Mouse (Mus musculus) urinary bladder, adult 2 months (tissue): ENCODE results near the gene Igdcc3. TPM values are rescaled to one million over a fixed set of nuclear protein-coding genes. Genes with fewer than 3 reads are reported as not detected.
A peak's percentile ranks its signal among the peaks of the same experiment; 100 is the strongest.
"Not testable (repeated sequence)": the region's sequence is repeated elsewhere in the genome, so short reads cannot be mapped to it uniquely, and the experiment has no call there.

ENCODE experiments used
- DNase-seq: peaks from one replicate; pipeline ENCODE4 v3.0.0; 2022; ENCODE audit warnings: low spot score
- polyA plus RNA-seq: library from polyadenylated mRNA; depleted of rRNA; stranded (reverse); fragments of >200 nt; gene quantifications from 2 replicates; pipeline ENCODE4 v1.2.3, GENCODE M21; 2012

The Igdcc3 gene
- polyA plus RNA-seq, 1 experiment: 2.3 TPM

GRCm38 (mm10) chr9:65202165-65202754, 61.3 kb downstream of the Igdcc3 start:
- no peak for DNase-seq

DNA sequence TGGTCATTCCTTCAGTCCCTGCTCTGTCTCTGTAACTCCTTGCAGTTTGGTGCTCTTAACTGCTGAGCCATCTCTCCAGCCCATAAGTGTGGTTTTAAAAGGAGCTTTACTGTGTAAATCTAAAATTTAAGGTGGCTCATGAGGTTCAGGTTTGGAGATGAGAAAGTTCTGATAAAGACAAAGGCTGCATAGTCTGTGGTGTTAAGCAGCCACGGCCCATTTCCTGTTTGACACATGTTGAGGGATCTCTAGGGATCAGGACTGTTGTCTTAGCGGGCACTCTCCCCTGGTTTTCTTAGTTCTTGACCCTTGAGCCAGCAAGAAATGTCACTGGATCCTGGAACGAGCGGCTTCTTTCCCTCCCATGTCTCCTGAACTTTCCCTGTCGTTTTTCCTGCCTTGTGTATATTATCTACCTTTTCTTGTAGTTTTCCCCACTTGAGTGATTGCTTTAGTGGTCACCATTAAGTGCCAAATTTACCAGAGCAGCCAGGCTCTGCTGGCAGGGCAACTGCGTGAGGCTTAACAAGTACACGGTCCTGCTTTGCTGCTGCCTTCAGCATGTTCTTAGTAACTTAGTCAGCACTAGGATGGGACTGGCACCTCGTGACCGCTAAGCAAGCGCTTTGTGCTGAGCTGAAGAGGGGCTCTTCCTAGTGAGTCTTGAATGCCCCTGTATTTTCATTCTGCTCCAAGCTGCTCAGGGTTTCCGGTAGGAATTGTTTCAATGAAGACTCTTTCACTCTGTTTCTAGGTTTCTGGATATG, 64.2 kb downstream of the Igdcc3 start:
- no peak for DNase-seq

- DNase-seq: not testable (repeated sequence)
Measured at GRCm38 (mm10) chr9:65207041-65207815, 66.2 kb downstream of the Igdcc3 start.

DNA sequence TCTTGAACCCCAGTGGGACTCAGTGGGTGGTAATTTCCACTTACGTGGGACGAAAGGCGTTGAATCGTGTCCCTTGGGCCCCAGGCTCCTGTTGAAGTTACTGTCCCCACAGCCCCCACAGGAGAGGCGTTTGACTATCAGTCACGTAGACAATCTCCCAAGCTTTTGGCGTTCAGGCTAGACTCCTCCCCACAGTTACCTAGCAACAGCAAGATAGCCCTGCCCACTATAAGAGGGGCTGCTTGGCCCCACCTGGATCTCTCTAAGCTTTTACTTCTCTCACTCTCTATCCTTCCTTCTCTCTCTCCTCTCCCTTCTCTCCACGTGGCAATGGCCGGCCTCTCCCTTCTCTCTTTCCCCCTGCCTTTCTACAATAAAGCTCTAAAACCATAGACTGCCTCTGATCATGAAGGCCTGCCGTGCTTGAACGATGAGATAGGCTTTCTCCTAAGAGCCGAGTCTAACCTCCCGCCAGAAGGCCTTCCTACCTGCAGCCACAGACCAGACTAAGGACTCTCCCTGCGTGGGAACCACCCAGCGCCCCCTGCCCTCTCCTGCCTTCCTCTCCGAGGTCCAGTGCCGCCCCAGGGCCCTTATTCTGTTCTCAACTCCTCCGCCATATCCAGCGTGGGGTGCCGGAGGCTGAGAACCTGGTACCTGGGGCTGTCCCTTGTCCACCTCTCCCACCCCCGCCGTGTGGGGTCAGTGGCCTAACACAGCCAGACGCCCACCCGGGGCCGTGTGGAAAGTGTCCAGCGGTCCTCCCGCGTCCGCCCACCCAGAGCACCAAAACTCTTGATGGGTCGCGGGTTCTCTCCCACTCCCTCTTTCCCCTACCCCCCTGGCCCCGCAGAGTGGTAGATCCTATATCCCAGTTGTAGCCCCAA, 67.5 kb downstream of the Igdcc3 start:
- no peak for DNase-seq

DNA sequence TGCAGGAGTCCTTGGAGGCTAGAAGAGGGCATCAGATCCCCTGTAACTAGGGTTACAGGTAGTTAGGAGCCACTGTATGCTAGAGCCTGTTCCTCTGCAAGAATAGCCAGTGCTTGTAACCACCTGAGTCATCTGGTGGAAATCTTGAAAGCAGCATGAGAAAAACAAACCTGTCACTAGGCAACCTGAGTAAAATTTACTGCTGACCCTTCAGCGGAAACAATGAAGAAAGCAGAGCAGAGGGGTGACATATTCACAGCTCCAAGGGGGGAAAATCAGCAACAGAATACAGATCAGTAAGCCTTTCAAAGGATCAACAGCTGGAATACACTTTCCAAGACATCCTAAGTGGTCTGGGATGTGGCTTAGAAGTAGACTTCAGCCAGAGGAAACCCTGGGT, 70.6 kb downstream of the Igdcc3 start:
- no peak for DNase-seq

DNA sequence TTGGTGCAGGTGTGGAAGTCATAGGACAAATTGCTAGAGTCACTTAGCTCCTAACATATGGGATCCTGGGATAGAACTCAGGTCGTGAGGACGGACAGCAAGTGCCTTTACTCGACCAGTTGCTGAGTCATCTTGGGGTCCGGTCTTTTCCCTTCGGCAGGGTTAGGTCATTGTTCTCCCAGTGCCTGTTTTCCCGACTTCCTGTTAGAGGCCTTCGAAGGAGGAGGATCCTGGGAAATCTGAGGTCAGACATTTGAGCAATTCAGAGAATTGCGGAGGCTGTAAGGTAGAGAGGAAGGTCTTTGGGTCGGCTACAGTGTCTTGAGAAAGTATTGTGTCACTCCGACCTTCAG, 73.4 kb downstream of the Igdcc3 start:
- DNase-seq: no peak

GRCm38 (mm10) chr9:65214778-65215493, 73.9 kb downstream of the Igdcc3 start:
- DNase-seq: peak; percentile 79

- DNase-seq: no peak
Measured at GRCm38 (mm10) chr9:65215494-65216126, 74.6 kb downstream of the Igdcc3 start.

DNA sequence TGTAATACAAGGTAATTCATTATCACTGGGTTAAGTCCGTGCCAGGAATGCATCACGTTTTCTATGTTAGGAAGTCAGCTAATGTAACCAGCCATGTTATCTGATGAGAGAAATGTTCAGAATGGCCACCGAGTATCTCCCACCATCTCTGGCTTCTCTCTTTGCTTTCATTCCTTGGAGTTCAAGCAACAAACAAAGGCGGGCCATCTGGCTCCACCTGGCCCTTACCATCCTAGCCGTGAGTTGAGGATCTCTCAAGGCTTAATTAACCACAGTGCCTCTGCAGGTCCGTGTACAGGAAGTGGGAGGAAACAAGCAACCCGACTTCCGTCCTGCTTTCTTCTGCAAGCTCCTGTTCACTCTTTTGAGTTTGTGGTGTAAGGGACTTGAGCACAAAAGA, 76.0 kb downstream of the Igdcc3 start:
- DNase-seq: no peak

DNA sequence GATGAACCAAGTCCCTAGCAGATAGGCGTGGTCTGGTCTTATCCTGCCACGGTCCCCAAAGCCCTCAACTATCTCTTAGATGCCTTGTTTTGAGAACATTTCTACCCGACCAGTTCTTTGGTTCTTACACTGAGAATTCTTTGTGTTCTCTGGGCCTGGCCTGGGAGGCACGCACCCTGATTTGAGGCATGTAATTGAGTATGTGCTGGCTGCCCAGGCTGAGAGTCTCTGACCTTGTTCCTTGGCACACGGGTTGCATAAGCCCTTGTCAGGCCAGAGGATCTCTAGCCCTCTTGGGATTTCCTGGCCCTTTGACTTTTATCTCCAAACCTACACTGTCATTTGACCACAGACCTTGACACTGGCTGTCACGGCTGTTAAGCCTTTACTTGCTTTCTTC, 76.7 kb downstream of the Igdcc3 start:
- no peak for DNase-seq

GRCm38 (mm10) chr9:65218916-65219315, 77.9 kb downstream of the Igdcc3 start:
- no peak for DNase-seq

DNA sequence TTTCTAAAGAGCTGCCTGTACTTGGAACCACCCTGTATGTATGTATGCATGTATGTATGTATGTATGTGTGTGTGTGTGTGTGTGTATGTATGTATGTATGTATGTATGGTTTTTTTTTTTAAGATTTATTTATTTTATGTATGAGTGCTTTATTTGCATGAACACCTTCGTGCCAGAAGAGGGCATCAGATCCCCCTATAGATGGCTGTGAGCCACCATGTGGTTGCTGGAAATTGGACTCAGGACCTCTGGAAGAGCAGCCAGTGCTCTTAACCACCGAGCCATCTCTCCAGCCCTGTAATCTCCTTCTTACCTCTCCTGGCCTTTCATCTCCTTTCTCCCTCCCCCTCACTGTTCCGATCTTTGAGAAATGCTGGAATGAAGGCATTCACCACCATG, 79.4 kb downstream of the Igdcc3 start:
- not testable (repeated sequence) for DNase-seq

GRCm38 (mm10) chr9:65223927-65224326, 82.9 kb downstream of the Igdcc3 start:
- DNase-seq: no peak

- no peak for DNase-seq
Measured at GRCm38 (mm10) chr9:65225795-65226194, 84.8 kb downstream of the Igdcc3 start.

GRCm38 (mm10) chr9:65230250-65230649, 89.3 kb downstream of the Igdcc3 start:
- DNase-seq: no peak

DNA sequence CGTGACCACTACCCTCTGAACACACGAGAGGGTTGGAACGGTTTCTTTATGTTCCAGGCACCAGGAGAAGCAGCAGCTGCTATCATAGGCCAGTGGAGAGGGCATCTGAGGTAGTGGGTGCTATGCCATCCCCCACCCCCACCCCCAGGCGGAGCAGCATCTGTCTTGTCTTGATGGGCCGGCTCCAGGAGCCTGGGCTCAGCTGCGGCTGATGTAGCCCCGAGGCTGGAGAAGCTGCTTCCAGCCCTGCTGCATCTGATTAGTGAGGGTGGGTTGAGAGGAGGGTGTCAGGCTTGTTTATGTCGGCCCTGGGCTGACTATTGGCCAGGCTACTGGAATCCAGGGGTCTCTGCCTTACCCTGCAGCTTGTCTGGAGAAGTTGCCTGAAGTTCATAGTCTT, 90.3 kb downstream of the Igdcc3 start:
- no peak for DNase-seq

DNA sequence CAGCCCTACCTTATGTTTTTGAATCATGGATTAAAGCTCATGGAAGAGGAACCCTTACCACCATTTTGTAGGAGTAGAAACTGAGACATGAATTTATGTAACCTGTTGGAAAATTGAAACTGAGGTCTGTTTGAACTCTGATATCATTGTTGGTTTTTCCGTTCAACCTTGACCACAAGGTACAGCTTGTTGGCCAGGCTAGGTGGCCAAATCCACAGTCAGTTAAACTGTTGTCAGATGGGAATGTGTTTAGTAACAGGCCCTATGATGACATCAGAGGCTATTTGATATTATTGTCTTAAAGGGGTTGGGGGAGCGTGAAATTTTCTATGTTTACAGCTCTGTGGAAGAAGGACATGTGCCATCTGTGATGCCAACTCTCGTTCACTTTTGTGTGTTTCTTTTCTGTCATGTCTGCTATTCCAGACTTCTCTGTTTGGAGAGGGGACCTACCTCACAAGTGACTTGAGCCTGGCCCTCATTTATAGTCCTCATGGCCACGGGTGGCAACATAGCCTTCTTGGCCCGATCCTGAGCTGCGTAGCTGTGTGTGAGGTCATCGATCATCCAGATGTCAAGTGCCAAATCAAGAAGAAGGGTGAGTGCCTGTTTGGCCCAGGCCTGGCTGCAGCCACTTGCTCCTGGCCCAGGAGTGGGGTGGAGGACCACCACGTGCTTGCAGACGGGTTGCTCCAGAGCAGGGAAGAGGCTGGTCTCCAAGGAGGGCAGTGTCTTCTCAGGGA, 92.4 kb downstream of the Igdcc3 start:
- DNase-seq: no peak

DNA sequence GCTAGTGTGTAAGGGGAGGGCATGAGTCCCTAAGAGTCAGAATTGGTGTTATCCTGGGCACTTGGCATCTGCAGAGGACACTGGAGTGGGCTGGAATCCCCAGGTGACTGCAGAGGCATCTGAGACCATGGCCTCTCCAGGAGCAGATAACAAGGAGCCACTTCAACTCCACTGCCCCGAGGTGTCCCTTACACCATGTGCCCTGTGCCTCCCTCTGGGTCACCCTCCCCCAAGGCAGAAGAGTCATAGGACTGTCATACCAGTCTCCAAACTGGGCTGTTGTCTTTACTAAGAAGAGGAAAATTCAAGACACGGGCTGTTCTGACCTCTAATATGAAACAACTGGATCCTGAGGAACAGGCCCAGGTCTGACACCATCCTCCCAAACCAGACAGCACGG, 93.7 kb downstream of the Igdcc3 start:
- DNase-seq: no peak
